In genomic region chr14:34348301-34348700, GRCm38 (mm10) we compare ENCODE assay signal across 36 mouse cellular contexts. TPM values are rescaled to one million over a fixed set of nuclear protein-coding genes. Genes with fewer than 3 reads are reported as not detected.
DNase-seq lines count a peak whose midpoint lies in the region; ATAC-seq and TF ChIP-seq lines count a peak whose summit lies in the region.
"Had no signal": no experiment of that assay in that cellular context is flagged by ENCODE, and none has a peak within 500 bp of the region (broad histone marks: within the 10 kb centered on the region; RNA-seq: fewer than 3 reads in every experiment).

No protein-coding gene starts in this region.

- no peaks in the 10 kb centered on the region for H3K27me3 ChIP-seq in liver, adult 2 months (ENCODE audit: control insufficient read depth, insufficient read depth, low read length)
- no peaks in the 10 kb centered on the region for H3K27me3 ChIP-seq in liver, embryonic 12.5 days (replicated peaks)
- H3K27me3 ChIP-seq in ES-Bruce4 (ENCODE audit: control insufficient read depth, insufficient read depth, low read length, poor library complexity, severe bottlenecking): no peaks in the 10 kb centered on the region
- H3K27me3 ChIP-seq in liver, embryonic 16.5 days (ENCODE audit: control insufficient read depth, insufficient read depth, low read depth, low read length): no peaks in the 10 kb centered on the region
- no peaks in the 10 kb centered on the region for H3K27me3 ChIP-seq in forebrain, postnatal 0 days (ENCODE audit: insufficient read depth, low read length)
- H3K27me3 ChIP-seq: embryonic facial prominence, embryonic 13.5 days; forebrain, embryonic 12.5 days; forebrain, embryonic 15.5 days; hindbrain, embryonic 12.5 days; hindbrain, embryonic 15.5 days had no signal

- H3K27ac ChIP-seq in liver, adult 2 months (replicated peaks; ENCODE audit: insufficient read depth, low read depth, low read length): peak overlapping the region; percentile 89
- H3K27ac ChIP-seq in liver, embryonic 12.5 days: no peak overlapping the region
- peak overlapping the region; percentile 16; the same call in 1 of the 2 replicates for H3K27ac ChIP-seq in ES-Bruce4 (ENCODE audit: insufficient read depth, low read length)
- H3K27ac ChIP-seq in liver, embryonic 16.5 days (ENCODE audit: low read length): peak overlapping the region; percentile 43
- H3K27ac ChIP-seq in forebrain, postnatal 0 days (ENCODE audit: low read depth, low read length): no peak overlapping the region
- H3K27ac ChIP-seq: embryonic facial prominence, embryonic 10.5 days; embryonic facial prominence, embryonic 13.5 days; forebrain, embryonic 12.5 days; forebrain, embryonic 15.5 days; heart, adult 2 months; hindbrain, embryonic 12.5 days; hindbrain, embryonic 15.5 days had no signal

- 17% methylated on average over 7 of the region's 7 CpGs for WGBS in liver, adult 2 months
- 57% methylated on average over 7 of the region's 7 CpGs for WGBS in liver, embryonic 12.5 days (ENCODE audit: insufficient replicate concordance)
- 48% methylated on average over 7 of the region's 7 CpGs for WGBS in liver, embryonic 16.5 days (ENCODE audit: insufficient replicate concordance)
- 75% methylated on average over 7 of the region's 7 CpGs for WGBS in forebrain, postnatal 0 days

- H3K4me1 ChIP-seq in liver, adult 2 months (ENCODE audit: control insufficient read depth, insufficient read depth, low read length): peaks cover 43% of the 10 kb centered on the region
- 0 out of 2 replicates have a peak, but pooled peaks cover 3% of the 10 kb centered on the region for H3K4me1 ChIP-seq in liver, embryonic 12.5 days
- H3K4me1 ChIP-seq in ES-Bruce4 (ENCODE audit: control insufficient read depth, insufficient read depth, low read length): peaks cover 6% of the 10 kb centered on the region
- H3K4me1 ChIP-seq in liver, embryonic 16.5 days (ENCODE audit: control insufficient read depth, low read depth, low read length): peaks cover 3% of the 10 kb centered on the region
- H3K4me1 ChIP-seq in forebrain, postnatal 0 days (ENCODE audit: insufficient read depth): no peaks in the 10 kb centered on the region
- H3K4me1 ChIP-seq: forebrain, embryonic 12.5 days; forebrain, embryonic 15.5 days; hindbrain, embryonic 12.5 days; hindbrain, embryonic 15.5 days had no signal

- H3K36me3 ChIP-seq in liver, adult 2 months (ENCODE audit: control insufficient read depth, insufficient read depth, low read length): peaks cover 9% of the 10 kb centered on the region
- H3K36me3 ChIP-seq in liver, embryonic 12.5 days: peaks cover 8% of the 10 kb centered on the region
- H3K36me3 ChIP-seq in ES-Bruce4 (ENCODE audit: control insufficient read depth, insufficient read depth, low read length, poor library complexity, severe bottlenecking): peaks cover 3% of the 10 kb centered on the region
- no peaks in the 10 kb centered on the region; the same call in 1 of the 2 replicates for H3K36me3 ChIP-seq in liver, embryonic 16.5 days (ENCODE audit: control insufficient read depth, insufficient read depth)
- peaks cover 9% of the 10 kb centered on the region for H3K36me3 ChIP-seq in forebrain, postnatal 0 days (ENCODE audit: insufficient read depth)

- peak overlapping the region; percentile 14 for H3K9ac ChIP-seq in liver, adult 2 months (ENCODE audit: low read depth, low read length)
- no peak overlapping the region for H3K9ac ChIP-seq in liver, embryonic 12.5 days
- H3K9ac ChIP-seq in ES-Bruce4 (ENCODE audit: low read depth, poor library complexity, severe bottlenecking): no peak overlapping the region
- no peak overlapping the region for H3K9ac ChIP-seq in liver, embryonic 16.5 days (ENCODE audit: low read depth, low read length)
- no peak overlapping the region for H3K9ac ChIP-seq in forebrain, postnatal 0 days
- H3K9ac ChIP-seq: embryonic facial prominence, embryonic 13.5 days; forebrain, embryonic 12.5 days; forebrain, embryonic 15.5 days; hindbrain, embryonic 12.5 days; hindbrain, embryonic 15.5 days had no signal

- no peaks in the 10 kb centered on the region for H3K9me3 ChIP-seq in liver, embryonic 12.5 days (replicated peaks)
- no peaks in the 10 kb centered on the region for H3K9me3 ChIP-seq in ES-Bruce4 (replicated peaks; ENCODE audit: control insufficient read depth, insufficient read depth, low read length, poor library complexity, severe bottlenecking)
- H3K9me3 ChIP-seq in liver, embryonic 16.5 days (replicated peaks; ENCODE audit: control insufficient read depth, low read length): no peaks in the 10 kb centered on the region
- no peaks in the 10 kb centered on the region for H3K9me3 ChIP-seq in forebrain, postnatal 0 days (ENCODE audit: low read length)
- H3K9me3 ChIP-seq: embryonic facial prominence, embryonic 10.5 days; embryonic facial prominence, embryonic 13.5 days; forebrain, embryonic 12.5 days; forebrain, embryonic 15.5 days; hindbrain, embryonic 12.5 days; hindbrain, embryonic 15.5 days had no signal

- H3K79me2 ChIP-seq in liver, adult 2 months (ENCODE audit: control insufficient read depth, insufficient read depth, low read length): no peaks in the 10 kb centered on the region

- H3K4me2 ChIP-seq in liver, embryonic 12.5 days: no peak overlapping the region
- H3K4me2 ChIP-seq in liver, embryonic 16.5 days (ENCODE audit: low read depth, low read length): no peak overlapping the region
- no peak overlapping the region for H3K4me2 ChIP-seq in forebrain, postnatal 0 days (ENCODE audit: low read depth)
- H3K4me2 ChIP-seq: embryonic facial prominence, embryonic 13.5 days; forebrain, embryonic 12.5 days; forebrain, embryonic 15.5 days; heart, embryonic 11.5 days; hindbrain, embryonic 12.5 days; hindbrain, embryonic 15.5 days had no signal

- TF ChIP-seq EP300 in ES-Bruce4 (IDR thresholded peaks at IDR 0.05; ENCODE audit: insufficient read depth, low read depth, low read length): no peak

- no peak for DNase-seq in frontal cortex, postnatal 14 days (ENCODE audit: low spot score in 2 of 2)
- DNase-seq in liver, adult 2 months (ENCODE audit: extremely low read depth, low read depth, low spot score): peak; percentile 91
- DNase-seq in forebrain, postnatal 0 days: no peak
- DNase-seq in layer of hippocampus, adult 8-10 months (ENCODE audit: low spot score in 2 of 2): no peak
- DNase-seq: adrenal gland, adult 2 months; adrenal gland, postnatal 14 days; cerebellum, adult 11-12 months; cerebellum, adult 8-10 months; cerebellum, postnatal 10 days; cerebellum, postnatal 36 days; embryo, embryonic 11 days; gastrocnemius, postnatal 25 days; heart, adult 2 months had no signal

- TF ChIP-seq POLR2A in liver, adult 2 months (IDR thresholded peaks at IDR 0.05; ENCODE audit: extremely low read depth, insufficient read depth, low read length): no peak
- no peak for TF ChIP-seq POLR2A in ES-Bruce4 (IDR thresholded peaks at IDR 0.05; ENCODE audit: insufficient read depth, low read length)

- peak; percentile 39; the same call in 1 of the 2 replicates for ATAC-seq in frontal cortex, adult (ENCODE audit: low TSS enrichment)
- no peak for ATAC-seq in liver, embryonic 12.5 days
- ATAC-seq in liver, embryonic 16.5 days (ENCODE audit: low read depth): no peak
- ATAC-seq in forebrain, postnatal 0 days: no peak
- ATAC-seq: forebrain, embryonic 15.5 days had no signal

- no peak for TF ChIP-seq CTCF in liver, adult 2 months (IDR thresholded peaks at IDR 0.05; ENCODE audit: low read depth, low read length)
- TF ChIP-seq CTCF in ES-Bruce4 (IDR thresholded peaks at IDR 0.05; ENCODE audit: low read depth, low read length): no peak
- no peak for TF ChIP-seq CTCF in forebrain, postnatal 0 days (IDR thresholded peaks at IDR 0.05; ENCODE audit: low read depth)

- H3K4me3 ChIP-seq in liver, adult 2 months (ENCODE audit: insufficient read depth, low read depth, low read length): no peak overlapping the region
- H3K4me3 ChIP-seq in liver, embryonic 12.5 days: no peak overlapping the region
- H3K4me3 ChIP-seq in ES-Bruce4 (ENCODE audit: low read depth, low read length): no peak overlapping the region
- no peak overlapping the region for H3K4me3 ChIP-seq in liver, embryonic 16.5 days (ENCODE audit: low read depth, low read length)
- no peak overlapping the region for H3K4me3 ChIP-seq in forebrain, postnatal 0 days (ENCODE audit: low read depth, low read length)
- H3K4me3 ChIP-seq: embryonic facial prominence, embryonic 10.5 days; embryonic facial prominence, embryonic 13.5 days; erythroblast, embryonic 14.5 days; forebrain, embryonic 12.5 days; forebrain, embryonic 15.5 days; heart, adult 2 months; hindbrain, embryonic 12.5 days; hindbrain, embryonic 15.5 days had no signal

RNA-seq across cellular contexts. Expression of gene Fam25c, which starts 6.9 kb away (rescaled TPM):
- total RNA-seq in liver, adult 2 months (2014; rRNA removed): 56.3 and 66.7 TPM in 2 replicates
- 74.3 and 146 TPM in 2 replicates for polyA plus RNA-seq in liver, adult 2 months (2012; rRNA removed)
- not detected in 2 replicates for polyA plus RNA-seq in liver, embryonic 12.5 days (2016; fragmentation: Nextera tagmentation; extraction: Ambion mirVana)
- 3.5 and 5.7 TPM in 2 replicates for polyA plus RNA-seq in ES-Bruce4 (2011; ENCODE audit: insufficient read depth, insufficient read length, low read depth, missing spikeins)
- polyA plus RNA-seq in liver, embryonic 16.5 days (2015; fragmentation: Nextera tagmentation; extraction: Ambion mirVana): 0.35 and 0.57 TPM in 2 replicates
- total RNA-seq in forebrain, postnatal 0 days (2014; rRNA removed): not detected in 2 replicates
- not detected in 2 replicates for polyA plus RNA-seq in forebrain, postnatal 0 days (2015; fragmentation: Nextera tagmentation; extraction: Ambion mirVana)
- total RNA-seq in layer of hippocampus, adult 8-10 months (2022): not detected
- total RNA-seq: adrenal gland, adult 2 months; adrenal gland, postnatal 4 days; gastrocnemius, adult 8-10 months; heart, adult 2 months; heart, postnatal 25 days; hematopoietic stem cell, adult 5-6 weeks; MEL had no signal
- polyA plus RNA-seq: adrenal gland, adult 2 months; brain, embryonic 14.5 days; cortical plate, adult 2 months; embryonic facial prominence, embryonic 10.5 days; erythroblast, embryonic 14.5 days; forebrain, embryonic 12.5 days; forebrain, embryonic 15.5 days; frontal cortex, adult 2 months; gonadal fat pad, adult 2 months; heart, adult 2 months; heart, embryonic 11.5 days; heart, embryonic 14.5 days; heart, postnatal 0 days; hindbrain, embryonic 12.5 days; hindbrain, embryonic 15.5 days had no signal

RNA-seq across cellular contexts. Expression of gene Sncg, which starts 26.3 kb away (rescaled TPM):
- 0.20 and 0.46 TPM in 2 replicates for total RNA-seq in liver, adult 2 months (2014; rRNA removed)
- polyA plus RNA-seq in liver, adult 2 months (2012; rRNA removed): 0.11 and 0.45 TPM in 2 replicates
- polyA plus RNA-seq in liver, embryonic 12.5 days (2016; fragmentation: Nextera tagmentation; extraction: Ambion mirVana): 0.49 and 0.57 TPM in 2 replicates
- 2.2 and 3.2 TPM in 2 replicates for polyA plus RNA-seq in ES-Bruce4 (2011; ENCODE audit: insufficient read depth, insufficient read length, low read depth, missing spikeins)
- 0.11 and 0.24 TPM in 2 replicates for polyA plus RNA-seq in liver, embryonic 16.5 days (2015; fragmentation: Nextera tagmentation; extraction: Ambion mirVana)
- total RNA-seq in forebrain, postnatal 0 days (2014; rRNA removed): 1.0 and 2.1 TPM in 2 replicates
- 2.5 and 3.9 TPM in 2 replicates for polyA plus RNA-seq in forebrain, postnatal 0 days (2015; fragmentation: Nextera tagmentation; extraction: Ambion mirVana)
- total RNA-seq in layer of hippocampus, adult 8-10 months (2022): 1 to 10 TPM; 4.2 to 7.4 (median 4.9) TPM
- total RNA-seq: hematopoietic stem cell, adult 5-6 weeks; MEL had no signal
- polyA plus RNA-seq: erythroblast, embryonic 14.5 days had no signal

RNA-seq across cellular contexts. Expression of gene Mmrn2, which starts 27.0 kb away (rescaled TPM):
- 9.2 and 10.7 TPM in 2 replicates for total RNA-seq in liver, adult 2 months (2014; rRNA removed)
- 3.0 and 3.4 TPM in 2 replicates for polyA plus RNA-seq in liver, adult 2 months (2012; rRNA removed)
- 3.5 and 3.7 TPM in 2 replicates for polyA plus RNA-seq in liver, embryonic 12.5 days (2016; fragmentation: Nextera tagmentation; extraction: Ambion mirVana)
- 1.3 and 1.7 TPM in 2 replicates for polyA plus RNA-seq in ES-Bruce4 (2011; ENCODE audit: insufficient read depth, insufficient read length, low read depth, missing spikeins)
- polyA plus RNA-seq in liver, embryonic 16.5 days (2015; fragmentation: Nextera tagmentation; extraction: Ambion mirVana): 3.0 and 3.4 TPM in 2 replicates
- total RNA-seq in forebrain, postnatal 0 days (2014; rRNA removed): 3.8 and 4.7 TPM in 2 replicates
- 2.4 and 2.7 TPM in 2 replicates for polyA plus RNA-seq in forebrain, postnatal 0 days (2015; fragmentation: Nextera tagmentation; extraction: Ambion mirVana)
- 1 to 10 TPM; 4.8 to 6.0 (median 5.0) TPM for total RNA-seq in layer of hippocampus, adult 8-10 months (2022)
- total RNA-seq: hematopoietic stem cell, adult 5-6 weeks had no signal
- polyA plus RNA-seq: erythroblast, embryonic 14.5 days had no signal

RNA-seq across cellular contexts. Expression of gene Glud1, which starts 37.8 kb away (rescaled TPM):
- total RNA-seq in liver, adult 2 months (2014; rRNA removed): 691 and 755 TPM in 2 replicates
- polyA plus RNA-seq in liver, adult 2 months (2012; rRNA removed): 633 and 710 TPM in 2 replicates
- polyA plus RNA-seq in liver, embryonic 12.5 days (2016; fragmentation: Nextera tagmentation; extraction: Ambion mirVana): 137 and 145 TPM in 2 replicates
- polyA plus RNA-seq in ES-Bruce4 (2011; ENCODE audit: insufficient read depth, insufficient read length, low read depth, missing spikeins): 285 and 305 TPM in 2 replicates
- 145 and 155 TPM in 2 replicates for polyA plus RNA-seq in liver, embryonic 16.5 days (2015; fragmentation: Nextera tagmentation; extraction: Ambion mirVana)
- total RNA-seq in forebrain, postnatal 0 days (2014; rRNA removed): 179 and 182 TPM in 2 replicates
- 96.4 and 114 TPM in 2 replicates for polyA plus RNA-seq in forebrain, postnatal 0 days (2015; fragmentation: Nextera tagmentation; extraction: Ambion mirVana)
- total RNA-seq in layer of hippocampus, adult 8-10 months (2022): 100 to 1,000 TPM; 294 to 321 (median 311) TPM

RNA-seq across cellular contexts. Expression of gene Shld2, which starts 38.0 kb away (rescaled TPM):
- total RNA-seq in liver, adult 2 months (2014; rRNA removed): 25.4 and 36.4 TPM in 2 replicates
- polyA plus RNA-seq in liver, adult 2 months (2012; rRNA removed): 9.2 and 12.2 TPM in 2 replicates
- 8.2 and 9.7 TPM in 2 replicates for polyA plus RNA-seq in liver, embryonic 12.5 days (2016; fragmentation: Nextera tagmentation; extraction: Ambion mirVana)
- polyA plus RNA-seq in ES-Bruce4 (2011; ENCODE audit: insufficient read depth, insufficient read length, low read depth, missing spikeins): 26.7 and 32.5 TPM in 2 replicates
- 7.6 and 8.3 TPM in 2 replicates for polyA plus RNA-seq in liver, embryonic 16.5 days (2015; fragmentation: Nextera tagmentation; extraction: Ambion mirVana)
- total RNA-seq in forebrain, postnatal 0 days (2014; rRNA removed): 6.3 and 22.0 TPM in 2 replicates
- polyA plus RNA-seq in forebrain, postnatal 0 days (2015; fragmentation: Nextera tagmentation; extraction: Ambion mirVana): 4.9 and 7.6 TPM in 2 replicates
- total RNA-seq in layer of hippocampus, adult 8-10 months (2022): 10 to 100 TPM; 11.4 to 14.1 (median 12.8) TPM

Comparison
In these comparisons a context has a peak if more than half of its experiments do, and no peak if none do; other contexts are left out.
1. H3K27ac ChIP-seq: peak in liver, adult 2 months (single experiment), ES-Bruce4 (single experiment) and liver, embryonic 16.5 days (single experiment); none in liver, embryonic 12.5 days (single experiment) and forebrain, postnatal 0 days (single experiment).
2. RNA of gene Fam25c, which starts 6.9 kb away (polyA plus RNA-seq): 74.3 to 146 TPM in liver, adult 2 months; 3.5 to 5.7 TPM in ES-Bruce4, 0.35 to 0.57 TPM in liver, embryonic 16.5 days, not detected in liver, embryonic 12.5 days and not detected in forebrain, postnatal 0 days; every median in the first group is over 10 times any median in the second.